Mouse (Mus musculus) G1E (cell line): Measurements from ENCODE around the gene Cxcr5.

ENCODE experiments used
- CTCF ChIP-seq: IDR thresholded peaks from 2 replicates; pipeline ENCODE4 v1.5.1; 2012; ENCODE audit warnings: low read depth, low read length, inconsistent platforms, mixed read lengths
- GATA1 ChIP-seq: IDR thresholded peaks from 2 replicates; pipeline ENCODE4 v1.6.1; 2012; ENCODE audit warnings: borderline replicate concordance, low read length, inconsistent platforms, mixed read lengths
- GATA2 ChIP-seq: IDR thresholded peaks from 2 replicates; pipeline ENCODE4 v1.6.1; 2012; ENCODE audit warnings: low read depth, low read length, inconsistent platforms, borderline replicate concordance
- POLR2AphosphoS5 ChIP-seq: IDR thresholded peaks from 2 replicates; pipeline ENCODE4 v1.6.1; 2012; ENCODE audit warnings: low read depth, low read length, inconsistent platforms; ENCODE audit not compliant: insufficient replicate concordance
- TAL1 ChIP-seq: conservative IDR thresholded peaks from 2 replicates; pipeline ENCODE4 v1.6.1; 2012; ENCODE audit warnings: low read depth, low read length, inconsistent platforms, mixed read lengths

DNA sequence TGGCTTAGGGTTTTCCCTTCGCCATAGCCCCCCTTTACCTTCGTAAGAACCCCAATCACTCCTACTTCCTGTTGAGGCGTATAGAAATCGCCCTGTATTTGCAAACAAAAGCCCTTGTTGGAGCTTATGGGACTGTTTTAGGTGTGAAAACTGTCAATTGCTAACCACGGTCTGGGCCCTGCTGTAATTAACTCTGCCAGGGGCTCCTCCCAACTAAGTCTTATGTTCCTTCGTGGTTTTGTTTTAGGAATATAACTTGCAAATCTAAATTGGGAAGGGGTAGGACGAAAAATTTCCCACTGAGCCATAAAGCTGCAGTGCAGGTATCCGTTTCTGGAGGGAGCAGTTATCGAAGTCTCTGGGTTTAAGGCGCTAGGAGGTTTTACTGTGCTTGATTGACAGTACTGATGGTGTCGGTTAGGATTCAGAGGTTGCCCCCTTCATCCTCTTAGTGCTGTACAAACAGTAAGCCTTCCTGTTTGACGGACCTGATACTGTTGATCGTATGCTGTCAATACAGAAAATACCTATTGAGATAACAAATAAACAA lies 44.0 kb upstream of the Cxcr5 start:
- no peak for TF ChIP-seq CTCF
- TF ChIP-seq GATA1, result no peak
- TF ChIP-seq POLR2AphosphoS5, result no peak
- TF ChIP-seq TAL1, result no peak
- TF ChIP-seq GATA2, result no peak
